Mouse (Mus musculus) lung, postnatal 0 days (tissue): ENCODE results near the gene Dusp9.

ENCODE experiments used
- CTCF ChIP-seq: IDR thresholded peaks from 2 replicates; pipeline ENCODE4 v1.5.1; 2016; ENCODE audit warnings: antibody characterized with exemption, mild to moderate bottlenecking
- EP300 ChIP-seq: IDR thresholded peaks from 2 replicates; pipeline ENCODE4 v1.6.1; 2016; ENCODE audit warnings: antibody characterized with exemption, mild to moderate bottlenecking, control low read depth

DNA sequence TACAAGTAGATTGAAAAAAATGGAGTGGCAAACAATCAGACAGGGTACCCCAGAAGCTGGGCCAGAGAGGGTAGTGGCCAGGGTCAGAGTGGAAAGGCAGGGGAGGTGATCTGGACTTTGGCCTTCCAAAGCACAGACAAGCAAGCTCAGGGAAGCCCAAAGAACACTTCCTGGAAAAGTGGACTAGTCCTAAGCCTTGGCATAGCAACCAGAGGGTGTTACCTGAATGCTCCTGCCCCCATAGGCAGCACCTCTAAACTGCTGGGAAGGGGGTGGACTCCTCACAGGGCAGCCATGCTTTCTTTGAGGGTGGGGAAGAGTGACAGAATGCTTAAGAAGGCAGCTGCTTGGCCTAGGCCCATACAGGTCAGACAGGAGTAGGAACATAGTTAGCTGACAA lies 45.8 kb downstream of the Dusp9 start:
- TF ChIP-seq CTCF (no peak), EP300 (no peak)
